Mouse (Mus musculus): ENCODE results near the gene Tmem203. TPM values are rescaled to one million over a fixed set of nuclear protein-coding genes. Genes with fewer than 3 reads are reported as not detected.

The Tmem203 gene
- polyA plus RNA-seq, 1 experiment from 2014 or later: 39.7 TPM

DNA sequence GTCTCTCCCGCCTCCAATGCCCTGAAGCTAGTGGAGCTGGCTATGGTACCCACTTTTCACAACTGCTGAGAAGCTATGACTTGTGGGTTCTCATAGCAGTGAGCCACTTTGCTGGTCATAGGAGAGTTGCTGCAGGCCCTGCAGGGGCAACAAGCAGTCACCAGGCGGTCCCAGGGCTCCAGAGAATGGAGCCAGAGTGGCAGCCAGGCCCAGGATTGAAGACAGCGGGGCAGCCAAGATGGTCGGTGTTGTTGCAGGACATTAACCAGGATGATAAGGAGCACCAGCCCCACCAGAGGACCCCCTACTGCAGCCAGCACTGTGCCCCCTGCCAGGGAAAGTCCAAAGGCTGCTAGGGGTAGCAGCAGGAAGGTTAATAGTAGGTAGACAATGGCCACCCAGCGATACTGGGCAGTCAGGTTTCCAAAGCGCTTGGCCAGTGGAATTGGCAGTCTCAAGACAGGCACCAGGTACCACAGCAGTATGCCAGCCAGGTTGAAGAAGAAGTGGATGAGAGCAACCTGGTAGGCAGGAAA, 26.2 kb upstream of the Tmem203 start:
- DNase-seq (ENCODE audit: low spot score) (no peak), ATAC-seq (ENCODE audit: low FRiP score, low TSS enrichment) (no peak)
- Histone ChIP-seq H3K36me3 (ENCODE audit: control insufficient read depth, insufficient read depth, low read length) (no peaks in the 10 kb centered on the region), H3K27ac (replicated peaks) (peak overlapping the region; percentile 87), H3K9me3 (ENCODE audit: control insufficient read depth, low read length) (no peaks in the 10 kb centered on the region), H3K9ac (ENCODE audit: low read length) (no peak overlapping the region), H3K4me3 (ENCODE audit: low read depth, low read length) (no peak overlapping the region), H3K4me2 (replicated peaks; ENCODE audit: low read depth) (peak overlapping the region; percentile 40; the same call in 1 of the 2 replicates), H3K4me1 (replicated peaks; ENCODE audit: control insufficient read depth, insufficient read depth) (no peaks in the 10 kb centered on the region), H3K27me3 (ENCODE audit: control insufficient read depth, insufficient read depth, low read length) (no peaks in the 10 kb centered on the region)
- WGBS: 63% methylated on average over 6 of the region's 6 CpGs
- no peak for TF ChIP-seq EP300 (optimal IDR thresholded peaks at IDR 0.05)

DNA sequence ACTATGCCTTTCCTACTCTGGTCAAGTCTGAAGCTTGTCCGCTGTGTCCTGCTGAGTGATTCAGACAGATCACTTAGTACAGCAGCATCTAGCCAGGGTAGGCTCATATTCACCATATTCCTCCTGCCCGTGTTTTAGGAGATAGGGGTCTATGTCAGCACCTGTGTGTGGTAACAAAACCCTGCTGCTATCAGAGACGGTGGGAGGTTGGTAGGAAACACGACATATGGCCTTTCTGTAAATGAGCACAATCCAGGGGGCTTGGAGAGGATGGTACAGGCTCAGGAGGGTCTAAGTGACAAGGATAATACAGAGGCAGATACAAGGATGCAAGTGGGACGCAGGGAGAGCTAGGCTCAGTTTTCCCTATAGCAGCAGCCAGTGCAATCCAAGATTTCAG, 25.7 kb upstream of the Tmem203 start:
- no peak for DNase-seq (ENCODE audit: low spot score)
- Histone ChIP-seq H3K4me3 (ENCODE audit: low read depth, low read length) (no peak overlapping the region), H3K9ac (ENCODE audit: low read length) (no peak overlapping the region), H3K36me3 (ENCODE audit: control insufficient read depth, insufficient read depth, low read length) (no peaks in the 10 kb centered on the region), H3K27me3 (ENCODE audit: control insufficient read depth, insufficient read depth, low read length) (no peaks in the 10 kb centered on the region), H3K4me1 (replicated peaks; ENCODE audit: control insufficient read depth, insufficient read depth) (no peaks in the 10 kb centered on the region), H3K27ac (replicated peaks) (no peak overlapping the region), H3K9me3 (ENCODE audit: control insufficient read depth, low read length) (no peaks in the 10 kb centered on the region), H3K4me2 (replicated peaks; ENCODE audit: low read depth) (no peak overlapping the region)
- TF ChIP-seq EP300 (optimal IDR thresholded peaks at IDR 0.05): no peak
- TF ChIP-seq CTCF (IDR thresholded peaks at IDR 0.05; ENCODE audit: low read depth): no peak
- no peak for ATAC-seq (ENCODE audit: low FRiP score, low TSS enrichment)
- 82% methylated on average over 5 of the region's 5 CpGs for WGBS

DNA sequence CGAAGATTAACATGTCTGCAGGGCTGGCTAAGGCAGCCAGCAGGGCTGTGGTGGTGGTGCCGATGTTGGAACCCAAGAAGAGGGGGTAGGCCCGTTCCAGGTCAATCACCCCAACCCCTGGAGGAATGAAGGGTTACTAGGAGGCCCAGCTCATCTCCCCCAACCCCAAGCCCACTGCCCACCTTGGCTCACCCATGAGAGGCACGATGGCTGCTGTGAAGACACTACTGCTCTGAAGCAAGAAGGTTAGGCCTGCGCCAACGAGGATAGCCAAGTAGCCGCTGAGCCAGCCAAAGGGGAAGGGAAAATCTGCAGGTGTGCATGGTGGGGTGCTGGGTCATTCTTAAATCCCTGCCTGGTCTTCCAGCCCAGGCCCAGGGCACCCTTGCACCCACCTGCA, 24.7 kb upstream of the Tmem203 start:
- no peaks in the 10 kb centered on the region for H3K36me3 ChIP-seq (ENCODE audit: control insufficient read depth, insufficient read depth, low read length)
- H3K4me2 ChIP-seq (replicated peaks; ENCODE audit: low read depth): no peak overlapping the region
- DNase-seq (ENCODE audit: low spot score) (no peak), ATAC-seq (ENCODE audit: low FRiP score, low TSS enrichment) (no peak)
- H3K4me1 ChIP-seq (replicated peaks; ENCODE audit: control insufficient read depth, insufficient read depth): no peaks in the 10 kb centered on the region
- no peaks in the 10 kb centered on the region for H3K9me3 ChIP-seq (ENCODE audit: control insufficient read depth, low read length)
- no peaks in the 10 kb centered on the region for H3K27me3 ChIP-seq (ENCODE audit: control insufficient read depth, insufficient read depth, low read length)
- H3K9ac ChIP-seq (ENCODE audit: low read length): no peak overlapping the region
- no peak overlapping the region for H3K4me3 ChIP-seq (ENCODE audit: low read depth, low read length)
- H3K27ac ChIP-seq (replicated peaks): no peak overlapping the region
- WGBS: 88% methylated on average over 7 of the region's 7 CpGs
- TF ChIP-seq EP300 (optimal IDR thresholded peaks at IDR 0.05) (no peak), CTCF (IDR thresholded peaks at IDR 0.05; ENCODE audit: low read depth) (no peak)

DNA sequence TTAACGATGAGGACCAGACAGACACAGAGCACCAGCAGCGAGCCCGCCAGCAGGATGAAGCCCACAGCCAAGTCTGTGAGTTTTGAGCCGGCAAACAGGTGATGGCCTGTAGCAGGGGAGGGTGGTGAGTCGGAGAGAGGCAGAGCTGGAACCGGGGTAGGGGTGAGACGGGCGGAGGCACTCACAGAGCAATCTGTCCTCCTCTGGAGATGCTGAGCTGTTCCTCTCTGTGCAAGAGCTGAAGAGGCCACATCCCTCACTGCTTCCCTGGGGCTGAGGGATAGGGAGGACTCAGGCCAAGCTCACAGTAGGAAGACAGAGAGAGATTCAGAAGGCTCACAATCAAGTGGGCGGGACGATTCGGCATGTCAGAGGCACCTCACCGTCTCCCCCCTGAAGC, 24.2 kb upstream of the Tmem203 start:
- H3K4me3 ChIP-seq (ENCODE audit: low read depth, low read length): no peak overlapping the region
- H3K27ac ChIP-seq (replicated peaks): no peak overlapping the region
- H3K9ac ChIP-seq (ENCODE audit: low read length): no peak overlapping the region
- H3K9me3 ChIP-seq (ENCODE audit: control insufficient read depth, low read length): no peaks in the 10 kb centered on the region
- DNase-seq (ENCODE audit: low spot score): no peak
- WGBS: 63% methylated on average over 12 of the region's 12 CpGs
- TF ChIP-seq CTCF (IDR thresholded peaks at IDR 0.05; ENCODE audit: low read depth) (no peak), EP300 (optimal IDR thresholded peaks at IDR 0.05) (no peak)
- no peaks in the 10 kb centered on the region for H3K36me3 ChIP-seq (ENCODE audit: control insufficient read depth, insufficient read depth, low read length)
- H3K4me1 ChIP-seq (replicated peaks; ENCODE audit: control insufficient read depth, insufficient read depth): no peaks in the 10 kb centered on the region
- H3K27me3 ChIP-seq (ENCODE audit: control insufficient read depth, insufficient read depth, low read length): no peaks in the 10 kb centered on the region
- H3K4me2 ChIP-seq (replicated peaks; ENCODE audit: low read depth): no peak overlapping the region
- ATAC-seq (ENCODE audit: low FRiP score, low TSS enrichment): no peak

DNA sequence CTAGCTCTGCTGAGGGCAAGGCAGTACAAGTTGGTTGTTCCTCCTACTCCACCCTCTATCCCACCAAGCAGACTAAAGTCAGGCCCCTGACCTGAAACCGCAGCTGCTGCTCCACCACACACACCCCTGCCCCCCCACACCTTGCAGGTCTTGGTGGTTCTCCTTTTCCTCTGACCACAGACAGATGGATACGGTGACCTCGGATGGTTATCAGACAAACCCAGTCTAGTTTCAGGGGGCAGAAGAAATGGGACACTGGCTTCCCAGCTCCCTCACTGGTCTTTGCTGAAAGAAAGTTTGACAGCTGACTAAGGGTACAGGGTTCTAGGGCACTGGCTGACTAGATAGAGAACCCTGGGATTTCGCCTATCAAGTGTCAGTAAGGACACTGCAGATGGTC, 21.8 kb upstream of the Tmem203 start:
- WGBS: 75% methylated on average over 4 of the region's 4 CpGs
- Histone ChIP-seq H3K4me3 (ENCODE audit: low read depth, low read length) (no peak overlapping the region), H3K27ac (replicated peaks) (no peak overlapping the region), H3K4me2 (replicated peaks; ENCODE audit: low read depth) (no peak overlapping the region), H3K36me3 (ENCODE audit: control insufficient read depth, insufficient read depth, low read length) (no peaks in the 10 kb centered on the region), H3K27me3 (ENCODE audit: control insufficient read depth, insufficient read depth, low read length) (no peaks in the 10 kb centered on the region), H3K9ac (ENCODE audit: low read length) (no peak overlapping the region), H3K9me3 (ENCODE audit: control insufficient read depth, low read length) (no peaks in the 10 kb centered on the region), H3K4me1 (replicated peaks; ENCODE audit: control insufficient read depth, insufficient read depth) (no peaks in the 10 kb centered on the region)
- ATAC-seq (ENCODE audit: low FRiP score, low TSS enrichment): no peak
- no peak for DNase-seq (ENCODE audit: low spot score)
- TF ChIP-seq CTCF (IDR thresholded peaks at IDR 0.05; ENCODE audit: low read depth): no peak
- no peak for TF ChIP-seq EP300 (optimal IDR thresholded peaks at IDR 0.05)

DNA sequence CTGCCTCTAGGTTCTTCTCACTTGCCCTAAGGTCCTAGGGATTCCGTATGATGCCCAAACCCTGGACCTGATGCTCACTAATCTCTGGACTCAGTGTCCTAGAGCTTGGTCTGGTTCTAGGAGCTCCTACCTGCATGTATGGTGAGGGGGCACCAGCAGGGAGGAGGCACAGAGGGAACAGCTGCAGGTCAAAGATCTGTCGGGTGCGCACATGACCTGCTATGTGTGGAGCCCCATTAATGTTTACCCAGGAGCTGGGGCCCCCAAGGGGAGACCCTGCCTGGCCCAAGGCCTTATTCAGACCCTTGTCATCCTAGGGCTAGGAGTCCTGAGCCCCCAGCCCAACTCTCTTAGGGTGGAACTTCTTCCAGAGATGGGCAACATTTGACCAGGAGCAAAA, 21.2 kb upstream of the Tmem203 start, which contains the start of gene Slc34a3:
TSS of gene Slc34a3 (minus strand) at position 315 of the 400 bp plus-strand sequence.
- 0 out of 2 replicates have a peak within 1 kb of the TSS, but pooled peaks have one; percentile 4 for H3K9ac ChIP-seq (ENCODE audit: low read length)
- H3K4me2 ChIP-seq (replicated peaks; ENCODE audit: low read depth): no peak within 1 kb of the TSS
- ATAC-seq (ENCODE audit: low FRiP score, low TSS enrichment) (no peak), DNase-seq (ENCODE audit: low spot score) (no peak)
- no peaks in the 10 kb centered on the region for H3K9me3 ChIP-seq (ENCODE audit: control insufficient read depth, low read length)
- no peak for TF ChIP-seq CTCF (IDR thresholded peaks at IDR 0.05; ENCODE audit: low read depth)
- TF ChIP-seq EP300 (optimal IDR thresholded peaks at IDR 0.05): no peak
- 67% methylated on average over 3 of the region's 3 CpGs for WGBS
- no peak within 1 kb of the TSS for H3K27ac ChIP-seq (replicated peaks)
- H3K4me1 ChIP-seq (replicated peaks; ENCODE audit: control insufficient read depth, insufficient read depth): no peaks in the 10 kb centered on the region
- no peaks in the 10 kb centered on the region for H3K36me3 ChIP-seq (ENCODE audit: control insufficient read depth, insufficient read depth, low read length)
- H3K4me3 ChIP-seq (ENCODE audit: low read depth, low read length): no peak within 1 kb of the TSS
- H3K27me3 ChIP-seq (ENCODE audit: control insufficient read depth, insufficient read depth, low read length): no peaks in the 10 kb centered on the region
